Mouse (Mus musculus) lung, postnatal 0 days (tissue): ENCODE measurements around the gene Susd6. TPM values are rescaled to one million over a fixed set of nuclear protein-coding genes. Genes with fewer than 3 reads are reported as not detected.

Experiments used
- ATAC-seq: fragments of 200-750 bp; cut with Nextera tagmentation; 2 replicates; pipeline ENCODE4 v1.8.0; 2017; ENCODE audit warnings: moderate library complexity
- DNase-seq: peaks from one replicate; pipeline ENCODE4 v3.0.0-alpha.2; 2016; ENCODE audit warnings: low spot score
- H3K27ac ChIP-seq: fragments of 300-500 bp; sonication (generic); 2 replicates; pipeline ENCODE4 v1.5.1; 2014; ENCODE audit warnings: antibody characterized with exemption, mild to moderate bottlenecking, low read length, mixed read lengths
- H3K27me3 ChIP-seq: fragments of 300-500 bp; sonication (generic); replicated peaks from 2 replicates; pipeline ENCODE4 v1.6.1; 2014; ENCODE audit warnings: low read length, mixed read lengths; ENCODE audit not compliant: insufficient read depth
- H3K36me3 ChIP-seq: fragments of 300-500 bp; sonication (generic); 2 replicates; pipeline ENCODE4 v1.6.1; 2014; ENCODE audit warnings: low read length, mixed read lengths; ENCODE audit not compliant: insufficient read depth
- H3K4me1 ChIP-seq: fragments of 300-500 bp; sonication (generic); 2 replicates; pipeline ENCODE4 v1.6.1; 2014; ENCODE audit warnings: antibody characterized with exemption, low read depth, low read length, mixed read lengths; ENCODE audit not compliant: insufficient read depth
- H3K4me2 ChIP-seq: fragments of 300-500 bp; sonication (generic); replicated peaks from 2 replicates; pipeline ENCODE4 v1.6.1; 2014; ENCODE audit warnings: low read depth, mild to moderate bottlenecking, low read length, moderate library complexity, mixed read lengths
- H3K4me3 ChIP-seq: fragments of 300-500 bp; sonication (generic); 2 replicates; pipeline ENCODE4 v1.5.1; 2014; ENCODE audit warnings: low read depth, low read length
- H3K9ac ChIP-seq: fragments of 300-500 bp; sonication (generic); replicated peaks from 2 replicates; pipeline ENCODE4 v1.6.1; 2014; ENCODE audit warnings: low read depth, mild to moderate bottlenecking
- H3K9me3 ChIP-seq: fragments of 300-500 bp; sonication (generic); 2 replicates; pipeline ENCODE4 v1.6.1; 2016; ENCODE audit warnings: low read length, mixed read lengths
- CTCF ChIP-seq: IDR thresholded peaks from 2 replicates; pipeline ENCODE4 v1.5.1; 2016; ENCODE audit warnings: antibody characterized with exemption, mild to moderate bottlenecking
- EP300 ChIP-seq: IDR thresholded peaks from 2 replicates; pipeline ENCODE4 v1.6.1; 2016; ENCODE audit warnings: antibody characterized with exemption, mild to moderate bottlenecking, control low read depth
- WGBS: fragments of 180-500 bp; shearing (Covaris S2); extraction: QIAGEN DNeasy Blood & Tissue Kit; methylation state at CpG from one replicate; pipeline ENCODE4 v1.1.7; 2014; 5-methylcytosine and 5-hydroxymethylcytosine counted together
- polyA plus RNA-seq: library from polyadenylated mRNA; unstranded; fragments of >200 nt; fragmentation: Nextera tagmentation; extraction: Ambion mirVana; gene quantifications from 2 replicates; pipeline ENCODE4 v1.2.1, GENCODE M21; 2015

Susd6 gene
- polyA plus RNA-seq, 1 experiment from 2014 or later = 26.5 TPM

- Histone ChIP-seq H3K4me2 (peak overlapping the region; percentile 35), H3K27ac (no peak overlapping the region), H3K27me3 (no peaks in the 10 kb centered on the region), H3K36me3 (no peaks in the 10 kb centered on the region), H3K9me3 (no peaks in the 10 kb centered on the region), H3K4me1 (no peaks in the 10 kb centered on the region), H3K4me3 (no peak overlapping the region), H3K9ac (no peak overlapping the region)
- 17% methylated on average over 11 of the region's 11 CpGs for WGBS
- peak; percentile 91 for DNase-seq
- peak; percentile 99 for TF ChIP-seq CTCF
- no peak for TF ChIP-seq EP300
- peak; percentile 89 for ATAC-seq
These were observed 20.6 kb upstream of the Susd6 start for GRCm38 (mm10) chr12:80769697-80770096.

- 50% methylated on average over 7 of the region's 7 CpGs for WGBS
- H3K4me2 ChIP-seq = no peak overlapping the region
These were observed 15.5 kb upstream of the Susd6 start for GRCm38 (mm10) chr12:80774786-80775185.

GRCm38 (mm10) chr12:80776046-80776634 is 14.2 kb upstream of the Susd6 start:
- DNase-seq (no peak), ATAC-seq (no peak)
- Histone ChIP-seq H3K27ac (no peak overlapping the region), H3K4me3 (no peak overlapping the region), H3K4me2 (no peak overlapping the region), H3K4me1 (no peaks in the 10 kb centered on the region; the same call in 1 of the 2 replicates), H3K36me3 (no peaks in the 10 kb centered on the region), H3K9ac (no peak overlapping the region), H3K9me3 (no peaks in the 10 kb centered on the region), H3K27me3 (no peaks in the 10 kb centered on the region)
- WGBS = 49% methylated on average over 4 of the region's 4 CpGs
- no peak for TF ChIP-seq CTCF
- no peak for TF ChIP-seq EP300

More at GRCm38 (mm10) chr12:80774786-80775185, 15.5 kb upstream of the Susd6 start:
- Histone ChIP-seq H3K27me3 (no peaks in the 10 kb centered on the region), H3K27ac (peak overlapping the region; percentile 59), H3K4me3 (no peak overlapping the region), H3K4me1 (no peaks in the 10 kb centered on the region; the same call in 1 of the 2 replicates), H3K9ac (no peak overlapping the region), H3K9me3 (no peaks in the 10 kb centered on the region), H3K36me3 (no peaks in the 10 kb centered on the region)
- DNase-seq (peak; percentile 50), ATAC-seq (peak; percentile 84)
- no peak for TF ChIP-seq CTCF
- TF ChIP-seq EP300 = peak; percentile 95

GRCm38 (mm10) chr12:80778188-80778936 is 11.9 kb upstream of the Susd6 start:
- ATAC-seq = peak; percentile 32
- WGBS = 66% methylated on average over 16 of the region's 16 CpGs
- Histone ChIP-seq H3K9me3 (no peaks in the 10 kb centered on the region), H3K4me3 (no peak overlapping the region), H3K4me2 (no peak overlapping the region), H3K27ac (no peak overlapping the region), H3K27me3 (no peaks in the 10 kb centered on the region), H3K4me1 (no peaks in the 10 kb centered on the region; the same call in 1 of the 2 replicates), H3K9ac (no peak overlapping the region), H3K36me3 (no peaks in the 10 kb centered on the region)
- no peak for DNase-seq
- no peak for TF ChIP-seq CTCF
- no peak for TF ChIP-seq EP300

GRCm38 (mm10) chr12:80779760-80780159 is 10.6 kb upstream of the Susd6 start:
- H3K36me3 ChIP-seq = no peaks in the 10 kb centered on the region
- DNase-seq (no peak), ATAC-seq (no peak)
- no peaks in the 10 kb centered on the region for H3K27me3 ChIP-seq
- H3K9ac ChIP-seq = no peak overlapping the region
- TF ChIP-seq CTCF (no peak), EP300 (no peak)
- WGBS = 88% methylated on average over 4 of the region's 4 CpGs
- H3K4me1 ChIP-seq = no peaks in the 10 kb centered on the region; the same call in 1 of the 2 replicates
- no peak overlapping the region for H3K4me2 ChIP-seq
- H3K4me3 ChIP-seq = no peak overlapping the region
- no peaks in the 10 kb centered on the region for H3K9me3 ChIP-seq
- H3K27ac ChIP-seq = no peak overlapping the region

GRCm38 (mm10) chr12:80782190-80782589 is 8.1 kb upstream of the Susd6 start:
- Histone ChIP-seq H3K9ac (no peak overlapping the region), H3K27ac (no peak overlapping the region), H3K36me3 (no peaks in the 10 kb centered on the region), H3K27me3 (no peaks in the 10 kb centered on the region), H3K4me2 (no peak overlapping the region), H3K4me3 (no peak overlapping the region), H3K4me1 (no peaks in the 10 kb centered on the region), H3K9me3 (no peaks in the 10 kb centered on the region)
- no peak for TF ChIP-seq CTCF
- TF ChIP-seq EP300 = peak; percentile 85
- ATAC-seq (no peak), DNase-seq (no peak)
- 43% methylated on average over 3 of the region's 3 CpGs for WGBS
